Mouse (Mus musculus) spleen, embryonic (tissue): Measurements from ENCODE around the gene Tldc1.

ENCODE experiments used
- CTCF ChIA-PET: fragments of 350-600 bp; sonication (Branson Sonifier 250); formaldehyde crosslinking; loops from one replicate; lab custom pipeline; 2022; lab: Charles Lee

Gene Tldc1

GRCm38 (mm10) chr8:119779013-119779737, 959 bp upstream of the Tldc1 start:
- CTCF ChIA-PET, result interaction anchor here (0.6 to 2.1 kb wide), 7 partner anchors 23 to 92 kb away, joined by 3 to 8 read pairs (median 6); partner anchors contain the start of gene Atp2c2

- CTCF ChIA-PET, result interaction anchor here (0.6 to 2.1 kb wide), 3 partner anchors 24 to 91 kb away, joined by 4 to 8 read pairs (median 7); partner anchors contain the start of gene Atp2c2
Measured at GRCm38 (mm10) chr8:119777765-119778164, 451 bp downstream of the Tldc1 start.

- CTCF ChIA-PET, result interaction anchor here (0.6 kb wide), 1 partner anchor 93 kb away, joined by 3 read pairs; no protein-coding TSS in a partner anchor
Measured at GRCm38 (mm10) chr8:119776668-119777245, 1.5 kb downstream of the Tldc1 start.

GRCm38 (mm10) chr8:119765761-119766444, 12.3 kb downstream of the Tldc1 start:
- CTCF ChIA-PET, result no interaction called here

DNA sequence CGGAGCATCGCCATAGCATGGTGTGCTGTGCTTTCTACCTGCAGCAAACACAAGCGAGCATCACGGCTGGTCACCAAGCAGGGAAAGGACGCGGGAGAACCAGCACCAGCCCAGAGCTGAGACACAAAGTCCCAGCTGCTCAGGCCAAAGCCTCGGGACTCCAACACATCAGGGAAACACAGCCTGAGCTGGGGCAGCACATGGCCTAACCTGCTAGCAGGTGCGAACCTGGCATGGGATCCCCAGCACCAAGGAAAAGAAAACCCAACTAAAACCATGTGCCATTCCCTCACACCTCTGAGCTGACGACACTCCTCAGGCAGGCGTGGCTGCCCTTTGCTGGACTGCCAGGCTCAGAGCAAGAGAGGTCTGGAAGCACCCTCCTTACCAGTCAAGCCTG, 12.9 kb downstream of the Tldc1 start:
- CTCF ChIA-PET, result no interaction called here

GRCm38 (mm10) chr8:119762226-119763220, 15.7 kb downstream of the Tldc1 start:
- CTCF ChIA-PET, result no interaction called here

DNA sequence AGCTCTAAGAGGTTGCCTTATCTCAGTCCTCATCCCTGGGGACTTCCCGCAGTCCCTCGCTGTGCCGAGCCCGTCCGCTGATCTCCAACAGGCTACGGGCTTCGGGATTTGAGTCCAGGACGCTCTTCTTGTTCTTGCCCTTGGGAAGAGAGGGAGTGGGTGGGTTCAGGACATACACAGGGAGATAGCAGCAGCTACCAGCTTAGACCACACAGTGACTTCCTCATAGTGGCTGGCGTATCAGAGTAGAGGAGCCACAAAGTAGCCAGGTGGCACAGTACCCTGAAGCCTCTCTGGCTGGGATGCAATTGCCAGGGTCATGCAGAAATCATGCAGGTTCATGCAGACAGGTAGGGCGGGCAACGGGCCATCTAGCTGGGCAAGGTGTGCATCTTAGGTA, 16.5 kb downstream of the Tldc1 start:
- CTCF ChIA-PET, result no interaction called here

DNA sequence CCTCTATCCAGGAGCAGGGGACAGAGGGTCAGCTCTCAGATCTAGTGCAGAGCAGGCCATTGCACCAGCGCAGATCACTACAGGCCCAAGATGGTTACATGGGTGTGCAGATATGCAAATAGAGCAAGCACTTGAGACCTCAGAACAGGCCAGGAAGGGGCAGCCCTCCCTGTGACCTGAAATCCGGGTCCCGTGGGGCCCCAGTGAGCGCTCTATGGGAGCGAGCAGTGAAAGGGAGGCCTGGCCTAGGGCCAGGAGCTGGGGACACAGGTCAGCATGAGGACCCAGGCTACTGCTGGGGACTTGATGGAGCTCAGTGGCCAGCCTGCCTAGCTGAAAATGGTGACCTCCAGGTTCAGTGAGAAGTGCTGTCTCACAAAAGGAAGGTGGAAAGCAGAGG, 21.7 kb downstream of the Tldc1 start:
- CTCF ChIA-PET, result no interaction called here

DNA sequence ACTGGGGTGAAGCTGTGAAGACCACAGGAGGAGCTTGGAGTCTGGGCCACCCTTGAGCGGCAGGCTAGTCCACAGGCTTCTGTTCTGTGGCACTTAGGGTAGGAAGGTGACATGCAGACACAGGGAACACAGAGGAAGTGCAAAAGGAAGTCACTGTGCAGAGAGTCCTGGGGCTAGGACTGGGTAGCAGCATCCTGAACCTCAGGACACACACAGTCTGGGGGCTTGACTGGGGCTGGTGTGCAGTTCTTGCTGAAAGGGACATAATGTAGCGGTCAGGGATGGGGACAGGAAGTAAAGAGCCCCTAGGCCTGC, 22.1 kb downstream of the Tldc1 start:
- CTCF ChIA-PET, result no interaction called here

- CTCF ChIA-PET, result interaction anchor here (0.5 to 0.6 kb wide), 2 partner anchors 23 to 322 kb away, joined by 3 to 19 read pairs; no protein-coding TSS in a partner anchor
Measured at GRCm38 (mm10) chr8:119755238-119756146, 22.7 kb downstream of the Tldc1 start.

- CTCF ChIA-PET, result no interaction called here
Measured at GRCm38 (mm10) chr8:119744604-119745003, 33.6 kb downstream of the Tldc1 start.

GRCm38 (mm10) chr8:119743291-119744026, 34.8 kb downstream of the Tldc1 start:
- CTCF ChIA-PET, result interaction anchor here (0.5 kb wide), 1 partner anchor 292 kb away, joined by 3 read pairs; no protein-coding TSS in a partner anchor

- CTCF ChIA-PET, result interaction anchor here (0.6 kb wide), 1 partner anchor 302 kb away, joined by 3 read pairs; no protein-coding TSS in a partner anchor
Measured at GRCm38 (mm10) chr8:119742409-119742808, 35.8 kb downstream of the Tldc1 start.

- CTCF ChIA-PET, result no interaction called here
Measured at GRCm38 (mm10) chr8:119740634-119741033, 37.6 kb downstream of the Tldc1 start.

DNA sequence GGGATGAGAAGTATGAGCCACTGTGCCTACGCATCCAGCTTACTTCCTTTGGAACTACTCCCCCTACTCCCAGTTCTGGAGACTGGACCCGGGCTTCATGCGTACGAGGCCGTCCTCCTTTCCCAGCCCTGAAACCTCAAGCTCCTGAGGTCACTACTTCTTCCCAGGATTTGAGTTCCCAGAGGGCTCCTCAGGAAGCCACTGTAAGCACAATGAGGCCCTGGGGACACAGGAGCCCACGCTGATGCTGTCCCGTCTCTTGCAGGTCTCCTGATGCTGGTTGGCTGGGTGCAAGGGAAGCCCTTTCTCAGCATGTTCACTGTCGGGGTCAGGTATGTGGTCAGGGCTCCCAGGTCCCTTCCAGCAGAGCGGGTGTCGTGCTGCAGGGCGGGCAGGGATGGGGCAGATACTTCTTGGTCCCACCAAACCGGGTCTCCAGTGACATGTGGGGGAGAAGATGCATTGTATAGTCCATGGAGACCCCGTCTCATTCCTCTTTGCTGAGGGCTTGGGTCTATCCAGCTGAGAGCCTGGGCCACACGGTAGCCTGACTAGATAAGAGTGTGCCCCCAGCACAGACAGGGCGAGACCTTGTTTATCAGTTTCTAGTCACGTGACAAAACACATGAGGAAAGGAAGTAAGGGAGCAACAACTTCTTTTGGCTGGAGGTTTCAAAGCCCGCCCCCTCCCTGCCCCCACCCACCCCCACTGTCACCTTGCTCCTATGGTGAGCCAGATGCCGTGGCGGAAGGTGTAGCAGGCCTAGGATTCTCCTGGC, 39.9 kb downstream of the Tldc1 start:
- CTCF ChIA-PET, result no interaction called here

GRCm38 (mm10) chr8:119737093-119737900, 40.9 kb downstream of the Tldc1 start:
- CTCF ChIA-PET, result no interaction called here

- CTCF ChIA-PET, result interaction anchor here (0.5 to 0.6 kb wide), 2 partner anchors 58 to 342 kb away, joined by 3 to 6 read pairs; no protein-coding TSS in a partner anchor
Measured at GRCm38 (mm10) chr8:119736348-119736917, 41.8 kb downstream of the Tldc1 start.
